Mouse (Mus musculus): ENCODE measurements around the gene Hyou1. TPM values are rescaled to one million over a fixed set of nuclear protein-coding genes. Genes with fewer than 3 reads are reported as not detected.
"Not testable (repeated sequence)": the region's sequence is repeated elsewhere in the genome, so short reads cannot be mapped to it uniquely, and the experiment has no call there.

Hyou1 gene
- total and polyA plus RNA-seq, 2 experiments from 2014 or later, result 17.4 to 95.7 TPM

- peaks cover 38% of the 10 kb centered on the region for H3K36me3 ChIP-seq (ENCODE audit: insufficient read depth, low read length)
- peak overlapping the region; percentile 95 for H3K4me2 ChIP-seq (ENCODE audit: low read depth, low read length)
- H3K9ac ChIP-seq (replicated peaks; ENCODE audit: low read length), result no peak overlapping the region
Measured at GRCm38 (mm10) chr9:44399114-44399794, 20.0 kb downstream of the Hyou1 start.

GRCm38 (mm10) chr9:44399795-44400114, 20.5 kb downstream of the Hyou1 start:
- WGBS, result 88% methylated on average over 6 of the region's 6 CpGs
- Histone ChIP-seq H3K27ac (no peak overlapping the region), H3K9ac (replicated peaks; ENCODE audit: low read length) (no peak overlapping the region), H3K4me1 (ENCODE audit: insufficient read depth, low read length) (no peaks in the 10 kb centered on the region), H3K9me3 (ENCODE audit: low read length) (no peaks in the 10 kb centered on the region), H3K4me3 (ENCODE audit: low read length) (no peak overlapping the region), H3K36me3 (ENCODE audit: insufficient read depth, low read length) (peaks cover 42% of the 10 kb centered on the region), H3K4me2 (ENCODE audit: low read depth, low read length) (no peak overlapping the region), H3K27me3 (ENCODE audit: insufficient read depth, low read length) (no peaks in the 10 kb centered on the region)
- ATAC-seq, result no peak
- DNase-seq (ENCODE audit: low spot score), result no peak
- no peak for TF ChIP-seq CTCF (IDR thresholded peaks at IDR 0.05; ENCODE audit: low read depth)

More at GRCm38 (mm10) chr9:44399114-44399794, 20.0 kb downstream of the Hyou1 start:
- no peaks in the 10 kb centered on the region for H3K27me3 ChIP-seq (ENCODE audit: insufficient read depth, low read length)
- no peaks in the 10 kb centered on the region for H3K9me3 ChIP-seq (ENCODE audit: low read length)
- no peak for TF ChIP-seq CTCF (IDR thresholded peaks at IDR 0.05; ENCODE audit: low read depth)
- no peaks in the 10 kb centered on the region for H3K4me1 ChIP-seq (ENCODE audit: insufficient read depth, low read length)
- no peak for ATAC-seq
- 0 out of 2 replicates have a peak overlapping the region, but pooled peaks have one; percentile 11 for H3K27ac ChIP-seq
- WGBS, result 77% methylated on average over 13 of the region's 13 CpGs
- 0 out of 2 replicates have a peak overlapping the region, but pooled peaks have one; percentile 2 for H3K4me3 ChIP-seq (ENCODE audit: low read length)
- DNase-seq (ENCODE audit: low spot score), result no peak

GRCm38 (mm10) chr9:44401081-44401480, 21.8 kb downstream of the Hyou1 start:
- no peaks in the 10 kb centered on the region for H3K27me3 ChIP-seq (ENCODE audit: insufficient read depth, low read length)
- ATAC-seq, result no peak
- no peaks in the 10 kb centered on the region; the same call in 1 of the 2 replicates for H3K4me1 ChIP-seq (ENCODE audit: insufficient read depth, low read length)
- no peak overlapping the region for H3K4me2 ChIP-seq (ENCODE audit: low read depth, low read length)
- H3K27ac ChIP-seq, result no peak overlapping the region
- no peaks in the 10 kb centered on the region for H3K9me3 ChIP-seq (ENCODE audit: low read length)
- H3K36me3 ChIP-seq (ENCODE audit: insufficient read depth, low read length), result peaks cover 47% of the 10 kb centered on the region
- no peak for DNase-seq (ENCODE audit: low spot score)
- 82% methylated on average over 4 of the region's 4 CpGs for WGBS
- no peak for TF ChIP-seq CTCF (IDR thresholded peaks at IDR 0.05; ENCODE audit: low read depth)
- no peak overlapping the region for H3K9ac ChIP-seq (replicated peaks; ENCODE audit: low read length)
- H3K4me3 ChIP-seq (ENCODE audit: low read length), result no peak overlapping the region

GRCm38 (mm10) chr9:44405011-44405410, 25.7 kb downstream of the Hyou1 start:
- WGBS, result 83% methylated on average over 3 of the region's 3 CpGs
- H3K36me3 ChIP-seq (ENCODE audit: insufficient read depth, low read length), result peaks cover 56% of the 10 kb centered on the region
- H3K4me3 ChIP-seq (ENCODE audit: low read length), result no peak overlapping the region
- H3K27me3 ChIP-seq (ENCODE audit: insufficient read depth, low read length), result no peaks in the 10 kb centered on the region
- no peak for TF ChIP-seq CTCF (IDR thresholded peaks at IDR 0.05; ENCODE audit: low read depth)
- DNase-seq (ENCODE audit: low spot score), result no peak
- ATAC-seq, result no peak
- H3K4me1 ChIP-seq (ENCODE audit: insufficient read depth, low read length), result no peaks in the 10 kb centered on the region; the same call in 1 of the 2 replicates
- H3K4me2 ChIP-seq (ENCODE audit: low read depth, low read length), result no peak overlapping the region
- H3K9me3 ChIP-seq (ENCODE audit: low read length), result no peaks in the 10 kb centered on the region
- H3K9ac ChIP-seq (replicated peaks; ENCODE audit: low read length), result no peak overlapping the region
- H3K27ac ChIP-seq, result no peak overlapping the region

- Histone ChIP-seq H3K9me3 (ENCODE audit: low read length) (no peaks in the 10 kb centered on the region), H3K27me3 (ENCODE audit: insufficient read depth, low read length) (no peaks in the 10 kb centered on the region), H3K4me3 (ENCODE audit: low read length) (peak within 1 kb of the TSS; percentile 80), H3K4me2 (ENCODE audit: low read depth, low read length) (peak within 1 kb of the TSS; percentile 64), H3K9ac (replicated peaks; ENCODE audit: low read length) (peak within 1 kb of the TSS; percentile 83), H3K4me1 (ENCODE audit: insufficient read depth, low read length) (no peaks in the 10 kb centered on the region; the same call in 1 of the 2 replicates), H3K36me3 (ENCODE audit: insufficient read depth, low read length) (peaks cover 57% of the 10 kb centered on the region), H3K27ac (peak within 1 kb of the TSS; percentile 96)
- peak; percentile 98 for DNase-seq (ENCODE audit: low spot score)
- ATAC-seq, result peak; percentile 98
- under 1% methylated on average over 51 of the region's 51 CpGs for WGBS
- TF ChIP-seq CTCF (IDR thresholded peaks at IDR 0.05; ENCODE audit: low read depth), result peak; percentile 7; the same call in 1 of the 2 replicates
Measured at GRCm38 (mm10) chr9:44406906-44407751, 27.8 kb downstream of the Hyou1 start, which contains the start of the genes Rps25 and Trappc4. Rps25 (plus strand) TSS chr9:44407139. Trappc4 (minus strand) TSS chr9:44407600.

- Histone ChIP-seq H3K4me2 (ENCODE audit: low read depth, low read length) (peak overlapping the region; percentile 64), H3K9me3 (ENCODE audit: low read length) (no peaks in the 10 kb centered on the region), H3K4me3 (ENCODE audit: low read length) (peak overlapping the region; percentile 80), H3K9ac (replicated peaks; ENCODE audit: low read length) (peak overlapping the region; percentile 83), H3K27ac (peak overlapping the region; percentile 96), H3K36me3 (ENCODE audit: insufficient read depth, low read length) (peaks cover 57% of the 10 kb centered on the region), H3K27me3 (ENCODE audit: insufficient read depth, low read length) (no peaks in the 10 kb centered on the region), H3K4me1 (ENCODE audit: insufficient read depth, low read length) (no peaks in the 10 kb centered on the region; the same call in 1 of the 2 replicates)
- DNase-seq (ENCODE audit: low spot score) (no peak), ATAC-seq (peak; percentile 53; the same call in 1 of the 2 replicates)
- TF ChIP-seq CTCF (IDR thresholded peaks at IDR 0.05; ENCODE audit: low read depth), result no peak
- under 1% methylated on average over 24 of the region's 24 CpGs for WGBS
Measured at GRCm38 (mm10) chr9:44407752-44408097, 28.4 kb downstream of the Hyou1 start.

- not testable (repeated sequence) for H3K27ac ChIP-seq; H3K9me3 ChIP-seq (ENCODE audit: low read length); H3K27me3 ChIP-seq (ENCODE audit: insufficient read depth, low read length); DNase-seq (ENCODE audit: low spot score); H3K4me1 ChIP-seq (ENCODE audit: insufficient read depth, low read length); H3K9ac ChIP-seq (replicated peaks; ENCODE audit: low read length); ATAC-seq
- H3K4me3 ChIP-seq (ENCODE audit: low read length), result peak overlapping the region; percentile 80
- peak overlapping the region; percentile 64 for H3K4me2 ChIP-seq (ENCODE audit: low read depth, low read length)
- WGBS, result 80% methylated on average over 9 of the region's 9 CpGs
- H3K36me3 ChIP-seq (ENCODE audit: insufficient read depth, low read length), result peaks cover 60% of the 10 kb centered on the region
Measured at GRCm38 (mm10) chr9:44408693-44409092, 29.4 kb downstream of the Hyou1 start.
